Mouse (Mus musculus): ENCODE measurements around the gene Spsb4. TPM values are rescaled to one million over a fixed set of nuclear protein-coding genes. Genes with fewer than 3 reads are reported as not detected.

Gene Spsb4
- polyA plus RNA-seq, 1 experiment from 2014 or later, result 23.4 TPM

GRCm38 (mm10) chr9:97002025-97002424 is 16.6 kb downstream of the Spsb4 start:
- no peak for TF ChIP-seq CTCF (IDR thresholded peaks at IDR 0.05; ENCODE audit: low read depth)
- H3K27ac ChIP-seq (ENCODE audit: low read depth, low read length), result no peak overlapping the region

DNA sequence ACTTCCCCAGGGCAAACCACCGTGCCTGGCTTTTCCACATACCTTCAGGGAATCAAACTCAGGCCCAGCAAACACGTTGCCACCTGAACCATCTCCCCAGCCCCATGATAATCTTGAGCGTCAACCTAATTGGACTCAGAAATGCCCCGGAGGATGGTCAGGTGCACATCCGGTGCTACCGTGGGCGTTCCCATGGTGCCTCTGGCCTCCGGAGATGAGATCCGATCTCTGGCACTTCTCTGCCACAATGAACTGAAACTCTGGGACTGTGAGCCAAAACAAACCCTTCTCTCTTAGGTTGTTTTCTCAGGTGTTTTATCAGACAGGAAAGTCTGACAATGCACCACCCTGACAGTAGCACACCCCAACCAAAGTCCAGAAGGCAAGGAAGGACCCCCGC is 17.2 kb downstream of the Spsb4 start:
- Histone ChIP-seq H3K36me3 (ENCODE audit: control insufficient read depth, insufficient read depth) (no peaks in the 10 kb centered on the region), H3K9me3 (ENCODE audit: control insufficient read depth) (no peaks in the 10 kb centered on the region), H3K4me2 (replicated peaks; ENCODE audit: low read depth) (no peak overlapping the region), H3K4me3 (ENCODE audit: low read depth, low read length) (no peak overlapping the region), H3K27ac (ENCODE audit: low read depth, low read length) (no peak overlapping the region), H3K4me1 (replicated peaks; ENCODE audit: control insufficient read depth, insufficient read depth, low read length) (no peaks in the 10 kb centered on the region), H3K27me3 (replicated peaks; ENCODE audit: control insufficient read depth, insufficient read depth, low read length) (no peaks in the 10 kb centered on the region), H3K9ac (ENCODE audit: low read depth, low read length) (no peak overlapping the region)
- ATAC-seq, result no peak
- no peak for TF ChIP-seq CTCF (IDR thresholded peaks at IDR 0.05; ENCODE audit: low read depth)
- WGBS, result 86% methylated on average over 10 of the region's 10 CpGs

More at GRCm38 (mm10) chr9:97002025-97002424, 16.6 kb downstream of the Spsb4 start:
- WGBS, result 65% methylated on average over 7 of the region's 7 CpGs
- Histone ChIP-seq H3K9ac (ENCODE audit: low read depth, low read length) (no peak overlapping the region), H3K4me3 (ENCODE audit: low read depth, low read length) (no peak overlapping the region), H3K9me3 (ENCODE audit: control insufficient read depth) (no peaks in the 10 kb centered on the region), H3K4me2 (replicated peaks; ENCODE audit: low read depth) (no peak overlapping the region), H3K36me3 (ENCODE audit: control insufficient read depth, insufficient read depth) (no peaks in the 10 kb centered on the region), H3K27me3 (replicated peaks; ENCODE audit: control insufficient read depth, insufficient read depth, low read length) (no peaks in the 10 kb centered on the region), H3K4me1 (replicated peaks; ENCODE audit: control insufficient read depth, insufficient read depth, low read length) (no peaks in the 10 kb centered on the region)
- ATAC-seq, result no peak

GRCm38 (mm10) chr9:96995717-96996116 is 22.9 kb downstream of the Spsb4 start:
- Histone ChIP-seq H3K4me3 (ENCODE audit: low read depth, low read length) (no peak overlapping the region), H3K36me3 (ENCODE audit: control insufficient read depth, insufficient read depth) (peaks cover 7% of the 10 kb centered on the region; the same call in 1 of the 2 replicates), H3K4me2 (replicated peaks; ENCODE audit: low read depth) (no peak overlapping the region), H3K27me3 (replicated peaks; ENCODE audit: control insufficient read depth, insufficient read depth, low read length) (no peaks in the 10 kb centered on the region), H3K9ac (ENCODE audit: low read depth, low read length) (no peak overlapping the region), H3K4me1 (replicated peaks; ENCODE audit: control insufficient read depth, insufficient read depth, low read length) (no peaks in the 10 kb centered on the region), H3K9me3 (ENCODE audit: control insufficient read depth) (no peaks in the 10 kb centered on the region), H3K27ac (ENCODE audit: low read depth, low read length) (no peak overlapping the region)
- no peak for ATAC-seq
- WGBS, result 95% methylated on average over 25 of the region's 25 CpGs
- no peak for TF ChIP-seq CTCF (IDR thresholded peaks at IDR 0.05; ENCODE audit: low read depth)

GRCm38 (mm10) chr9:96994733-96995132 is 23.9 kb downstream of the Spsb4 start:
- no peak for ATAC-seq
- Histone ChIP-seq H3K4me1 (replicated peaks; ENCODE audit: control insufficient read depth, insufficient read depth, low read length) (no peaks in the 10 kb centered on the region), H3K4me2 (replicated peaks; ENCODE audit: low read depth) (no peak overlapping the region), H3K9ac (ENCODE audit: low read depth, low read length) (no peak overlapping the region), H3K9me3 (ENCODE audit: control insufficient read depth) (no peaks in the 10 kb centered on the region), H3K36me3 (ENCODE audit: control insufficient read depth, insufficient read depth) (peaks cover 7% of the 10 kb centered on the region; the same call in 1 of the 2 replicates), H3K4me3 (ENCODE audit: low read depth, low read length) (no peak overlapping the region), H3K27me3 (replicated peaks; ENCODE audit: control insufficient read depth, insufficient read depth, low read length) (no peaks in the 10 kb centered on the region), H3K27ac (ENCODE audit: low read depth, low read length) (no peak overlapping the region)
- WGBS, result 86% methylated on average over 9 of the region's 9 CpGs
- no peak for TF ChIP-seq CTCF (IDR thresholded peaks at IDR 0.05; ENCODE audit: low read depth)

- Histone ChIP-seq H3K27ac (ENCODE audit: low read depth, low read length) (no peak overlapping the region), H3K9me3 (ENCODE audit: control insufficient read depth) (no peaks in the 10 kb centered on the region), H3K36me3 (ENCODE audit: control insufficient read depth, insufficient read depth) (peaks cover 7% of the 10 kb centered on the region; the same call in 1 of the 2 replicates), H3K27me3 (replicated peaks; ENCODE audit: control insufficient read depth, insufficient read depth, low read length) (no peaks in the 10 kb centered on the region), H3K9ac (ENCODE audit: low read depth, low read length) (no peak overlapping the region), H3K4me3 (ENCODE audit: low read depth, low read length) (no peak overlapping the region), H3K4me1 (replicated peaks; ENCODE audit: control insufficient read depth, insufficient read depth, low read length) (peaks cover 10% of the 10 kb centered on the region), H3K4me2 (replicated peaks; ENCODE audit: low read depth) (no peak overlapping the region)
- ATAC-seq, result no peak
- TF ChIP-seq CTCF (IDR thresholded peaks at IDR 0.05; ENCODE audit: low read depth), result no peak
- 69% methylated on average over 14 of the region's 14 CpGs for WGBS
Observed at GRCm38 (mm10) chr9:96991118-96991517, 27.5 kb downstream of the Spsb4 start.

DNA sequence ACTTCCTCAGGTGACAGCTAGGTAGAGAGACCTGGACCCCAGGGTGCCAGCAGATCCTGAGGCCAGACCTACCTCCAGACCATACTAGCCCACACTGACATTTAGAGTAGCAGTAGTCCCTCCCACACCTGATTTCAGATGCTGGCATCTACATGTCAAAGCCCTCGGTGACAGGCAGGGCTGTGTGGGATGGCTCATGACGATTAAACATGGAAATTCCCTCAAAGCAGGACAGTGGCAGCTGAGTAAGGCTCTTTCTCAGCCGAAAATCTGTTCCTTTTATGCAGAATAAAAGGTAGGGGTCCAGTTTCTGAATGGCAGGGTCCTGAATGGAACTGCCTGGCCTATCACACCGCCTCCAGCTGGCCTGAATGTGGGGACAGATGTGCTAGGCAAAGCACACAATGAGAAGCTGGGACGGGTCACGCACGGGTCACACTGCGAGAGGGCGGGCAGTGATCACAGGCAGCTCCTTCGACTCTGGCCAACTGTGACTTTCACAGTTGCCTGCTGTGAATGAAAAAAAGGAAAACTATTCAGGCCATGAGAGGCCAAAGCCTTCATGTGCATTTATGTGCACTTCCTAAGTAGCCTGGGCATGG is 29.2 kb downstream of the Spsb4 start:
- Histone ChIP-seq H3K36me3 (ENCODE audit: control insufficient read depth, insufficient read depth) (no peaks in the 10 kb centered on the region), H3K9me3 (ENCODE audit: control insufficient read depth) (no peaks in the 10 kb centered on the region), H3K4me3 (ENCODE audit: low read depth, low read length) (no peak overlapping the region), H3K4me2 (replicated peaks; ENCODE audit: low read depth) (no peak overlapping the region), H3K27ac (ENCODE audit: low read depth, low read length) (no peak overlapping the region), H3K9ac (ENCODE audit: low read depth, low read length) (no peak overlapping the region), H3K4me1 (replicated peaks; ENCODE audit: control insufficient read depth, insufficient read depth, low read length) (peaks cover 13% of the 10 kb centered on the region), H3K27me3 (replicated peaks; ENCODE audit: control insufficient read depth, insufficient read depth, low read length) (no peaks in the 10 kb centered on the region)
- WGBS, result 66% methylated on average over 10 of the region's 10 CpGs
- no peak for TF ChIP-seq CTCF (IDR thresholded peaks at IDR 0.05; ENCODE audit: low read depth)
- no peak for ATAC-seq

Measured in intestine, postnatal 0 days (tissue).